Mouse (Mus musculus) hindbrain, embryonic 11.5 days (tissue): ENCODE measurements at regions not wholly inside any gene's neighbourhood (a gene's known extent, or its start where the extent isn't known, plus 50 kb on each side); places are given as distances from the start of the nearest gene placed in this dataset.

Experiments used
- ATAC-seq: fragments of 200-750 bp; cut with Nextera tagmentation; 2 replicates; pipeline ENCODE4 v1.8.0; 2017; ENCODE audit warnings: mild to moderate bottlenecking, moderate TSS enrichment, moderate library complexity; ENCODE audit not compliant: low FRiP score
- DNase-seq: peaks from one replicate; pipeline ENCODE4 v3.0.0-alpha.2; 2015; ENCODE audit warnings: low spot score
- H3K27ac ChIP-seq: fragments of 300-500 bp; sonication (generic); 2 replicates; pipeline ENCODE4 v1.5.1; 2014; ENCODE audit warnings: mild to moderate bottlenecking, low read depth, low read length
- H3K27me3 ChIP-seq: fragments of 300-500 bp; sonication (generic); 2 replicates; pipeline ENCODE4 v1.6.1; 2014; ENCODE audit warnings: mild to moderate bottlenecking, low read length, moderate library complexity, mixed read lengths; ENCODE audit not compliant: control insufficient read depth, insufficient read depth
- H3K36me3 ChIP-seq: fragments of 300-500 bp; sonication (generic); 2 replicates; pipeline ENCODE4 v1.6.1; 2014; ENCODE audit warnings: mild to moderate bottlenecking, low read length, moderate library complexity, mixed read lengths; ENCODE audit not compliant: control insufficient read depth, insufficient read depth
- H3K4me1 ChIP-seq: fragments of 300-500 bp; sonication (generic); replicated peaks from 2 replicates; pipeline ENCODE4 v1.6.1; 2014; ENCODE audit warnings: low read length, mixed read lengths; ENCODE audit not compliant: control insufficient read depth, insufficient read depth
- H3K4me2 ChIP-seq: fragments of 300-500 bp; sonication (generic); replicated peaks from 2 replicates; pipeline ENCODE4 v1.6.1; 2014; ENCODE audit warnings: mild to moderate bottlenecking, low read depth, low read length
- H3K4me3 ChIP-seq: fragments of 300-500 bp; sonication (generic); 2 replicates; pipeline ENCODE4 v1.5.1; 2014; ENCODE audit warnings: low read depth, low read length
- H3K9ac ChIP-seq: fragments of 300-500 bp; sonication (generic); 2 replicates; pipeline ENCODE4 v1.6.1; 2014; ENCODE audit warnings: low read depth, low read length
- H3K9me3 ChIP-seq: fragments of 300-500 bp; sonication (generic); 2 replicates; pipeline ENCODE4 v1.6.1; 2016; ENCODE audit warnings: low read length; ENCODE audit not compliant: control insufficient read depth
- WGBS: fragments of 180-500 bp; shearing (Covaris S2); extraction: QIAGEN DNeasy Blood & Tissue Kit; methylation state at CpG from one replicate; pipeline ENCODE4 v1.1.7; 2014; 5-methylcytosine and 5-hydroxymethylcytosine counted together

DNA sequence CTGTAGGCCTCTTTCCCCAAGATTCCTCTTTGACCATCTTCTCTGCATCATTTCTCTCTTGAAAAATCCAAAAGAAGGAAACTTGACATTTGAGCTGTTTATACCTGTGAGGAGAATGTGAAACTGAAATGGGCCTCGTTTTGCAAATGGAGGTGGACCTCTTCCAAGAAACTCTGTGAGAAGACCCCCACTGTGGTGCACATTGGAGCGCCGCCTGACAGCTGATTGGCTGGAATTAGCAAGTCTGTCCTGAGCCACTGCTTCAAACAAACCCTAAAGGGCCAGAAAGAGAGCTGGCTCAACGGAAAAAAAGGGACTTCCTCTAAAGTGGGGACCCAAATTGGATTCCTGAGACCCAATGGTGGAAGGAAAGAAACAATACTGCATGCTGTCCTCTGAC, 250.9 kb upstream of the Trpc7 start:
- no peaks in the 10 kb centered on the region for H3K4me1 ChIP-seq
- no peaks in the 10 kb centered on the region for H3K36me3 ChIP-seq
- WGBS, result 58% methylated on average over 4 of the region's 4 CpGs
- ATAC-seq (no peak), DNase-seq (no peak)
- no peak overlapping the region for H3K27ac ChIP-seq
- no peak overlapping the region for H3K9ac ChIP-seq
- H3K27me3 ChIP-seq, result no peaks in the 10 kb centered on the region
- H3K9me3 ChIP-seq, result no peaks in the 10 kb centered on the region
- H3K4me3 ChIP-seq, result no peak overlapping the region
- no peak overlapping the region for H3K4me2 ChIP-seq

DNA sequence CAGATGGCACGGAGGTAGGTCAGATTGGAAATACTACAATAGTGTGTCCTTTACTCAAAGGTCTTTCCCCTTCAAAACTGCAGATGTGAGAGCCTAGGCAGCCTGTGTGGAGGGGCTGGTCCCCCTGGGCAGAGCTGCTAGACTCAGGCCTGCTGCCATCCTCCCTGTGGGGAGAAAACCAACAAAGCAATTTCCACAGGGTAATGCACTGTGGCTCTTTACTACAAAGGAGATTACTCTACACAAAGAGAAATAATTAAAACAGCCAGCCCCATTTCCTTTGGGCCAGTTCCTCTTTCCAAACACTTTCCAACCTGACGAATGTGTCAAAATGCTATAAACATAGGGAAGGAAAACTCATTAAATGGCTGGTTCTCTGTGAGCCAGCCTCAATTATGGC, 250.0 kb upstream of the Trpc7 start:
- DNase-seq (no peak), ATAC-seq (no peak)

DNA sequence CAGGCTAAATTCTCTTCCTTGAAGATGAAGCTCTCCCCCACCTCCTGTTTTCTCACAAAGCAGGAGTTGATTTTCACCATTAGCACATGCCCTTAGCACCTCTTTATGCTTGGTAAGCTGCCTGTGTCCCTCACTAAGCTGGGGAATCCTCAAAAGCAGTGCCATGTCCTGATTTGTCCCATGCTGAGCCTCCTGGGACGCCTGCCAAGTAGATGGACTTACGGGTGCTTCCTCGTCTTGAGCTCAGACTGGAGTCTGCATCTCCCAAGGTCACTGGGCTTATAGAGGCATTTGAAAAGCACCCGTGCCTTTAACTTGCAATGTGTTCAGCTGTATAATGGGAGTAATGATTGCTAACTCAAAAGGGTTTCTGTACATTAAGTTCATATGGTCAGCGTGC, 247.1 kb upstream of the Trpc7 start:
- no peak for DNase-seq
- WGBS, result 75% methylated on average over 5 of the region's 5 CpGs

More for the DNA sequence above, 250.0 kb upstream of the Trpc7 start:
- 47% methylated on average over 2 of the region's 2 CpGs for WGBS
- H3K4me1 ChIP-seq, result no peaks in the 10 kb centered on the region
- H3K27me3 ChIP-seq, result no peaks in the 10 kb centered on the region
- H3K9ac ChIP-seq, result no peak overlapping the region
- no peaks in the 10 kb centered on the region for H3K36me3 ChIP-seq
- no peak overlapping the region for H3K4me3 ChIP-seq
- H3K4me2 ChIP-seq, result no peak overlapping the region
- no peak overlapping the region for H3K27ac ChIP-seq
- no peaks in the 10 kb centered on the region for H3K9me3 ChIP-seq

DNA sequence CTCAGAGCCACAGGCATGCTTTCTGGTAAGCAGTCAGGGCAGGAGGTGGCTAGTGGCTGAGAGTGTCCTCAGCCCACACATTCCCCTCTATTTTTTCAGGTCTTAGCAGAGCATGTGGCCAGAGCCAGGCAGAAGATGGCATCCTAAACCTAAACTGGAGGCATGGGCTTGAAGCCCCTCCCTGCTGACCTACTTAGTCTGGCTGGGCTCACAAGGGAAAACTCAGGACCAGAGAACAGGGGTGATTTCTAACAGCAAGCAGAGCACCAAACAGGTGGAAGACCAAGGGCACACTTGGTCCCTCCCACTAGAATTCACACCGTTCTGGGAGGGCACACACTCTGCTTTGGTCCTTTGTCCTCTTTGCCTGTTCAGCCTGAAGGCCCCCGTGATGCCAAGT, 246.6 kb upstream of the Trpc7 start:
- no peaks in the 10 kb centered on the region for H3K36me3 ChIP-seq
- ATAC-seq (no peak), DNase-seq (no peak)
- H3K27me3 ChIP-seq, result no peaks in the 10 kb centered on the region
- H3K4me3 ChIP-seq, result no peak overlapping the region
- no peak overlapping the region for H3K27ac ChIP-seq
- H3K9me3 ChIP-seq, result no peaks in the 10 kb centered on the region
- no peak overlapping the region for H3K9ac ChIP-seq
- 49% methylated on average over 2 of the region's 2 CpGs for WGBS
- no peaks in the 10 kb centered on the region for H3K4me1 ChIP-seq
- H3K4me2 ChIP-seq, result no peak overlapping the region

More for the DNA sequence above, 247.1 kb upstream of the Trpc7 start:
- ATAC-seq, result no peak
- H3K4me1 ChIP-seq, result no peaks in the 10 kb centered on the region
- H3K36me3 ChIP-seq, result no peaks in the 10 kb centered on the region
- H3K4me2 ChIP-seq, result no peak overlapping the region
- no peaks in the 10 kb centered on the region for H3K9me3 ChIP-seq
- no peak overlapping the region for H3K4me3 ChIP-seq
- no peak overlapping the region for H3K27ac ChIP-seq
- H3K9ac ChIP-seq, result no peak overlapping the region
- no peaks in the 10 kb centered on the region for H3K27me3 ChIP-seq

DNA sequence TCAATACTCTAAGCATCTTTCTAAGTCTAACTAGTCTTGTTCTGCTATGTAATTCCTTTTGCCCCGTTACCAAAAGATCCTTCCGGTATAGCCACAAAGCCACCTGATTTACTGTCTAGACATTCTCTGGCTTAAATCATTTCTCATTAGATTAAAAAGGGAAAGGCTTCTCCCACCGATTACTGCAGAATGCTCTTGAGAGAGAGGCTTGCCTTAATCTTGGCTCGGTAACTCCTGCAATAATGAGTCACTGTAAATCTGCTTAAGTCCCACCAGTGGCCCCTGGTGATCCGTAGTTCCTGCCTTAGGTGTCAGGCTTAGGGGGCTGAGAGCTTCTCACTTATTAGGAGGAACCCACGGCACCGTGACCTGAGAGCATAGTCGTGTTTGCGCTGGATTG, 220.1 kb upstream of the Trpc7 start:
- WGBS, result 80% methylated on average over 9 of the region's 9 CpGs
- Histone ChIP-seq H3K4me3 (no peak overlapping the region), H3K4me1 (no peaks in the 10 kb centered on the region), H3K27me3 (no peaks in the 10 kb centered on the region), H3K4me2 (no peak overlapping the region), H3K27ac (no peak overlapping the region), H3K36me3 (no peaks in the 10 kb centered on the region), H3K9me3 (no peaks in the 10 kb centered on the region), H3K9ac (no peak overlapping the region)
- no peak for DNase-seq
- no peak for ATAC-seq

DNA sequence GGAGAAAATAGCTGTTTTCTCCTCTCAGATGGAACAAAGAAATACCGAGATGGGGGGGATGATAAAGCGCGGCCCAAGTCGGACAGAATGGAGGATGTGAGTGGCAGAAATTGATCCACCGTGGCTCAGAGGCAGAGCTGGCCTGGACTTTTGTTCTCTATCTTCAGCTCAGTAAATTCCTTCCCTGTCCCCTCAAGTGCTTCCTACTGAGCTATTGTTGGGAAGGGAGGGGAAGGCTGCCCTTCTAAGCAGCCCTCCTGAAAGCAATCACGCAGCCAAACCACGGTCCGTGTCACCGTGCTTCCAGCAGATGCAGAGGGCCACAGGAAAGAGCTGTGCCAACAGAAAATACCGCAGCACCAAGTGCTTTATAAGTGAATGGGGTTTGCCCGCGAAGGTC, 212.2 kb upstream of the Trpc7 start:
- H3K9me3 ChIP-seq, result no peaks in the 10 kb centered on the region
- 9% methylated on average over 12 of the region's 12 CpGs for whole genome bisulfite sequencing
- peak overlapping the region; percentile 45; the same call in 1 of the 2 replicates for H3K9ac ChIP-seq
- DNase-seq (peak; percentile 56), ATAC-seq (no peak)
- 0 out of 2 replicates have a peak, but pooled peaks cover 2% of the 10 kb centered on the region for H3K4me1 ChIP-seq
- no peaks in the 10 kb centered on the region for H3K27me3 ChIP-seq
- H3K4me3 ChIP-seq, result no peak overlapping the region
- H3K4me2 ChIP-seq, result no peak overlapping the region; the same call in 1 of the 2 replicates
- H3K36me3 ChIP-seq, result no peaks in the 10 kb centered on the region
- peak overlapping the region; percentile 27; the same call in 1 of the 2 replicates for H3K27ac ChIP-seq

DNA sequence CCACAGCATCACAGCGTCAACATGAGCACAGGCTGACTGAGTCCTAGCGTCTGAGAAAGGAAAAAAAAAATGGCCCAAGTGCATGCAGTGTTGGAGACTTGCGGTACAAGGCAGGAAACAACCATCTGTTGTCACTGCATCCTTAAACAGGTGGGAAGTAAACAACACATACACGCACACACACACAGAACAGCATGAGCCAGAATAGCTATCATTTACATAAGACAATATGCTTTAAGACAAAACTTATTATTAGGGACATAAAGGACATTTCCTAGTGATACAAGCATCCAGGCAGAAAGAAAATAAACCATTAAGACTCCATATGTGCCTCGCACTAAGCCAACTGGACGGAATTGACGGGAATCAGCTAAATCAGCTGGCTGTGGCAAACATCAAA, 203.8 kb upstream of the Trpc7 start:
- no peaks in the 10 kb centered on the region for H3K4me1 ChIP-seq
- no peak overlapping the region for H3K27ac ChIP-seq
- 91% methylated on average over 7 of the region's 7 CpGs for WGBS
- no peaks in the 10 kb centered on the region for H3K9me3 ChIP-seq
- no peak overlapping the region for H3K4me2 ChIP-seq
- H3K27me3 ChIP-seq, result no peaks in the 10 kb centered on the region
- no peak for ATAC-seq
- no peak overlapping the region for H3K4me3 ChIP-seq
- H3K36me3 ChIP-seq, result no peaks in the 10 kb centered on the region
- no peak overlapping the region for H3K9ac ChIP-seq
- DNase-seq, result no peak

DNA sequence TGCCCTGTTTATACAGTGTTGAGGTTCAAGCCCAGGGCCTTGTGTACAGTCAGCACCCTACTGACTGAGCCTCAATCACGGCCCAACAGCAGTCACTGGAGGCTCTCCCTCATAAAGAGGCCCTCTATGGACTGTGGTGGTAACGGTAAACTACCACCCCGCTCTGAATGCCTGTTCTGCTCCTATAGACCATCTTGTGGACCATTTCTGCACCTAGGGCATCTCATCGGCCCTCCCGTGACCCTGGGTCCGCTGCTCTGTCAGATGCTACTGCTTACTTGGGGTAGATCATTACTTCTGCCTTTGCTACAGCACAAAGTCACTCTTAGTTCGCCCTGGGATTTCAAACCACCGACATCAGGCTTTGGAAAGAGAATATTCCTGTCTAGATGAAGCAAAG, 196.1 kb upstream of the Trpc7 start:
- ATAC-seq, result no peak
- Histone ChIP-seq H3K27ac (no peak overlapping the region), H3K27me3 (no peaks in the 10 kb centered on the region), H3K4me1 (no peaks in the 10 kb centered on the region), H3K4me3 (no peak overlapping the region), H3K9ac (no peak overlapping the region), H3K4me2 (no peak overlapping the region), H3K36me3 (no peaks in the 10 kb centered on the region), H3K9me3 (no peaks in the 10 kb centered on the region)
- no peak for DNase-seq
- 89% methylated on average over 8 of the region's 8 CpGs for WGBS

DNA sequence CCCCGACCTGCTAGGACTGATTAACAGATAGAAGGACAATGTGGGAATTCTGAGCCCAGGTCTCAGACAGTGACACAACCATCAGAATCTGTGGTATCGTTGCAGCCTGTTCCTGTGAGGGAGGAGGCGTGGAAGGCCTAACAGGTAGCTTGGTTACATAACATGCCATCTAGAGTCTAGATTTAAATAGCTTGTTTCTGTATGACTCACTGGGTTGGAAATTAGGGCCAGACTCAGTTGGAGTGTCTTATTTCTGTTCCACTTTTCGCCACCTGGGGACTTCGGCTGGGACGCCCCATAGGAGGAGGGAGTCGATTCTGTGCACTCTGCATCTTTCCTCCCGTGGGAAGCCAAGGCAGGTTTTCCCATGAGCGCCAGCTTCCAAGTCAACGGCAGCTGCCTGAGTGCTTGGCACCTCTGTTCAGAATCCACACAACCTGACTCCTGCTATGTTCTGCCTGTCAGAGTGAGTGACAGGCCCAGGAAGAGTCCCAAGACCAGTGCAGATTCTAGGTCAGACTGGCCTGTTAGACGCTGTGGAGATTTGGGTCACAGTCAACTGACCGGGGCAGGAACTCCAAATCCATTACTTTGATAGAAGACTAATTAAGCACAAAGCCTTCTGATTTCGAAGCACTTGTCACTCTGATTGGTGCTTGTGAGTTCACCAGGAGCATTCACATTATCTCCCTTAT, 193.7 kb upstream of the Trpc7 start:
- Histone ChIP-seq H3K36me3 (no peaks in the 10 kb centered on the region), H3K9me3 (no peaks in the 10 kb centered on the region), H3K4me2 (no peak overlapping the region), H3K4me3 (no peak overlapping the region), H3K27me3 (no peaks in the 10 kb centered on the region), H3K9ac (no peak overlapping the region), H3K4me1 (no peaks in the 10 kb centered on the region), H3K27ac (no peak overlapping the region)
- no peak for DNase-seq
- ATAC-seq, result no peak
- WGBS, result 81% methylated on average over 13 of the region's 13 CpGs
